Mouse (Mus musculus): ENCODE data around the gene Arl10. TPM values are rescaled to one million over a fixed set of nuclear protein-coding genes. Genes with fewer than 3 reads are reported as not detected.

Gene Arl10
- total and polyA plus RNA-seq, 3 experiments, result 5.1 to 10.9 TPM; not detected in 1

- TF ChIP-seq ZC3H11A (IDR thresholded peaks at IDR 0.05; ENCODE audit: low read depth, low read length) (no peak), JUND (IDR thresholded peaks at IDR 0.05; ENCODE audit: low read depth, low read length) (no peak), CHD1 (IDR thresholded peaks at IDR 0.05; ENCODE audit: low read depth, low read length) (no peak), NRF1 (IDR thresholded peaks at IDR 0.05; ENCODE audit: insufficient read depth, low read depth, low read length, poor library complexity, severe bottlenecking) (0 out of 2 replicates have a peak, but pooled peaks have one; percentile 8), ETS1 (IDR thresholded peaks at IDR 0.05; ENCODE audit: low read depth, low read length) (no peak), POLR2A (IDR thresholded peaks at IDR 0.05; ENCODE audit: control insufficient read depth in 1 of 2, insufficient read depth in 1 of 2, low read depth in 1 of 2, low read length in 2 of 2, poor library complexity in 1 of 2) (peak; percentile 91 to 97), BHLHE40 (IDR thresholded peaks at IDR 0.05; ENCODE audit: borderline replicate concordance, low read depth, low read length) (no peak), KAT2A (conservative IDR thresholded peaks at IDR 0.05; ENCODE audit: low read depth, low read length) (peak; percentile 78; the same call in 1 of the 2 replicates), EP300 (IDR thresholded peaks at IDR 0.05; ENCODE audit: low read depth in 1 of 2, low read length in 2 of 2) (no peak), MXI1 (IDR thresholded peaks at IDR 0.05; ENCODE audit: low read depth, low read length) (peak; percentile 59), GABPA (IDR thresholded peaks at IDR 0.05; ENCODE audit: low read depth, low read length) (no peak), MAFK (IDR thresholded peaks at IDR 0.05; ENCODE audit: borderline replicate concordance, low read depth, low read length) (no peak), MEF2A (IDR thresholded peaks at IDR 0.05; ENCODE audit: extremely low read depth, insufficient replicate concordance, low read depth, low read length, poor library complexity, severe bottlenecking) (no peak), ZMIZ1 (IDR thresholded peaks at IDR 0.05; ENCODE audit: low read depth, low read length) (peak; percentile 72)
These were observed 9.6 kb upstream of the Arl10 start, which contains the start of gene 4833439L19Rik (continued) for GRCm38 (mm10) chr13:54565201-54565581.

- H3K79me2 ChIP-seq (ENCODE audit: control insufficient read depth, insufficient read depth, low read length, poor library complexity), result peaks cover 20% of the 10 kb centered on the region
- peak overlapping the region; percentile 61 to 73 for H3K4me3 ChIP-seq (ENCODE audit: control insufficient read depth in 1 of 2, insufficient read depth in 1 of 2, low read depth in 2 of 2, low read length in 2 of 2)
- peak; percentile 85 for DNase-seq (ENCODE audit: low read depth, low spot score)
- peaks cover 0 to 13% of the 10 kb centered on the region in 2 experiments; a peak in 2 of 4 replicates for H3K4me1 ChIP-seq (ENCODE audit: control insufficient read depth in 1 of 2, insufficient read depth in 2 of 2, low read length in 2 of 2)
- H3K9ac ChIP-seq (ENCODE audit: control insufficient read depth, low read depth, low read length, poor library complexity, severe bottlenecking), result peak overlapping the region; percentile 66
- H3K27me3 ChIP-seq (ENCODE audit: control insufficient read depth in 1 of 2, insufficient read depth in 2 of 2, low read length in 2 of 2), result no peaks in the 10 kb centered on the region
- peaks cover 0 to 11% of the 10 kb centered on the region in 2 experiments; a peak in 2 of 4 replicates for H3K36me3 ChIP-seq (ENCODE audit: control insufficient read depth in 1 of 2, insufficient read depth in 2 of 2, low read length in 2 of 2)
- H3K9me3 ChIP-seq (replicated peaks; ENCODE audit: insufficient read depth, low read length), result no peaks in the 10 kb centered on the region
- H3K27ac ChIP-seq (ENCODE audit: control insufficient read depth, low read depth, low read length), result peak overlapping the region; percentile 71
- TF ChIP-seq ZNF384 (IDR thresholded peaks at IDR 0.05; ENCODE audit: low read depth, low read length) (no peak), HCFC1 (IDR thresholded peaks at IDR 0.05; ENCODE audit: low read depth, low read length) (no peak), GABPA (IDR thresholded peaks at IDR 0.05; ENCODE audit: low read depth, low read length) (no peak), BHLHE40 (IDR thresholded peaks at IDR 0.05; ENCODE audit: borderline replicate concordance, low read depth, low read length) (no peak), MAFK (IDR thresholded peaks at IDR 0.05; ENCODE audit: borderline replicate concordance, low read depth, low read length) (no peak), JUND (IDR thresholded peaks at IDR 0.05; ENCODE audit: low read depth, low read length) (no peak), CTCF (IDR thresholded peaks at IDR 0.05 in 2 of 3, conservative IDR thresholded peaks at IDR 0.05 in 1 of 3; ENCODE audit: control insufficient read depth in 1 of 3, insufficient read depth in 1 of 3, low read depth in 2 of 3, low read length in 3 of 3, poor library complexity in 1 of 3, severe bottlenecking in 1 of 3) (peak; percentile 59 to 76 (median 65)), MEF2A (IDR thresholded peaks at IDR 0.05; ENCODE audit: extremely low read depth, insufficient replicate concordance, low read depth, low read length, poor library complexity, severe bottlenecking) (no peak), RAD21 (IDR thresholded peaks at IDR 0.05; ENCODE audit: low read depth, low read length) (no peak; the same call in 1 of the 2 replicates), MXI1 (IDR thresholded peaks at IDR 0.05; ENCODE audit: low read depth, low read length) (no peak; the same call in 1 of the 2 replicates), MYB (IDR thresholded peaks at IDR 0.05; ENCODE audit: low read depth, low read length) (no peak), POLR2AphosphoS5 (IDR thresholded peaks at IDR 0.05; ENCODE audit: borderline replicate concordance, low read depth, low read length) (no peak), USF2 (IDR thresholded peaks at IDR 0.05; ENCODE audit: borderline replicate concordance in 1 of 2, insufficient read depth in 1 of 2, low read depth in 1 of 2, low read length in 2 of 2) (no peak), SIN3A (IDR thresholded peaks at IDR 0.05; ENCODE audit: low read length) (no peak), MAX (IDR thresholded peaks at IDR 0.05; ENCODE audit: low read length) (no peak), TCF12 (IDR thresholded peaks at IDR 0.05; ENCODE audit: low read depth, low read length) (0 out of 2 replicates have a peak, but pooled peaks have one; percentile 18), ETS1 (IDR thresholded peaks at IDR 0.05; ENCODE audit: low read depth, low read length) (no peak), NELFE (IDR thresholded peaks at IDR 0.05; ENCODE audit: low read depth, low read length) (no peak), EP300 (IDR thresholded peaks at IDR 0.05; ENCODE audit: low read depth in 1 of 2, low read length in 2 of 2) (peak in 1 of 2 experiments; percentile 28; a peak in 1 of 4 replicates), E2F4 (IDR thresholded peaks at IDR 0.05; ENCODE audit: borderline replicate concordance, low read depth, low read length) (no peak), NRF1 (IDR thresholded peaks at IDR 0.05; ENCODE audit: insufficient read depth, low read depth, low read length, poor library complexity, severe bottlenecking) (no peak), SMC3 (IDR thresholded peaks at IDR 0.05; ENCODE audit: low read depth, low read length) (peak; percentile 37), ELF1 (IDR thresholded peaks at IDR 0.05; ENCODE audit: low read depth, low read length) (no peak), POLR2A (IDR thresholded peaks at IDR 0.05; ENCODE audit: control insufficient read depth in 1 of 2, insufficient read depth in 1 of 2, low read depth in 1 of 2, low read length in 2 of 2, poor library complexity in 1 of 2) (no peak), CHD2 (IDR thresholded peaks at IDR 0.05; ENCODE audit: low read length) (no peak; the same call in 1 of the 2 replicates), TAL1 (IDR thresholded peaks at IDR 0.05; ENCODE audit: low read length) (no peak)
These were observed 9.0 kb upstream of the Arl10 start for GRCm38 (mm10) chr13:54565594-54566345.
